Mouse (Mus musculus) hindbrain, embryonic 11.5 days (tissue): ENCODE measurements around the gene Ddx31. TPM values are rescaled to one million over a fixed set of nuclear protein-coding genes. Genes with fewer than 3 reads are reported as not detected.

Source experiments
- ATAC-seq: fragments of 200-750 bp; cut with Nextera tagmentation; 2 replicates; pipeline ENCODE4 v1.8.0; 2017; ENCODE audit warnings: mild to moderate bottlenecking, moderate TSS enrichment, moderate library complexity; ENCODE audit not compliant: low FRiP score
- DNase-seq: peaks from one replicate; pipeline ENCODE4 v3.0.0-alpha.2; 2015; ENCODE audit warnings: low spot score
- H3K27ac ChIP-seq: fragments of 300-500 bp; sonication (generic); 2 replicates; pipeline ENCODE4 v1.5.1; 2014; ENCODE audit warnings: mild to moderate bottlenecking, low read depth, low read length
- H3K27me3 ChIP-seq: fragments of 300-500 bp; sonication (generic); 2 replicates; pipeline ENCODE4 v1.6.1; 2014; ENCODE audit warnings: mild to moderate bottlenecking, low read length, moderate library complexity, mixed read lengths; ENCODE audit not compliant: control insufficient read depth, insufficient read depth
- H3K36me3 ChIP-seq: fragments of 300-500 bp; sonication (generic); 2 replicates; pipeline ENCODE4 v1.6.1; 2014; ENCODE audit warnings: mild to moderate bottlenecking, low read length, moderate library complexity, mixed read lengths; ENCODE audit not compliant: control insufficient read depth, insufficient read depth
- H3K4me1 ChIP-seq: fragments of 300-500 bp; sonication (generic); replicated peaks from 2 replicates; pipeline ENCODE4 v1.6.1; 2014; ENCODE audit warnings: low read length, mixed read lengths; ENCODE audit not compliant: control insufficient read depth, insufficient read depth
- H3K4me2 ChIP-seq: fragments of 300-500 bp; sonication (generic); replicated peaks from 2 replicates; pipeline ENCODE4 v1.6.1; 2014; ENCODE audit warnings: mild to moderate bottlenecking, low read depth, low read length
- H3K4me3 ChIP-seq: fragments of 300-500 bp; sonication (generic); 2 replicates; pipeline ENCODE4 v1.5.1; 2014; ENCODE audit warnings: low read depth, low read length
- H3K9ac ChIP-seq: fragments of 300-500 bp; sonication (generic); 2 replicates; pipeline ENCODE4 v1.6.1; 2014; ENCODE audit warnings: low read depth, low read length
- H3K9me3 ChIP-seq: fragments of 300-500 bp; sonication (generic); 2 replicates; pipeline ENCODE4 v1.6.1; 2016; ENCODE audit warnings: low read length; ENCODE audit not compliant: control insufficient read depth
- WGBS: fragments of 180-500 bp; shearing (Covaris S2); extraction: QIAGEN DNeasy Blood & Tissue Kit; methylation state at CpG from one replicate; pipeline ENCODE4 v1.1.7; 2014; 5-methylcytosine and 5-hydroxymethylcytosine counted together
- polyA plus RNA-seq: library from polyadenylated mRNA; unstranded; fragments of >200 nt; fragmentation: Nextera tagmentation; extraction: Ambion mirVana; gene quantifications from 2 replicates; pipeline ENCODE4 v1.2.1, GENCODE M21; 2014

Ddx31 gene
- polyA plus RNA-seq, 1 experiment from 2014 or later: 18.5 TPM

DNA sequence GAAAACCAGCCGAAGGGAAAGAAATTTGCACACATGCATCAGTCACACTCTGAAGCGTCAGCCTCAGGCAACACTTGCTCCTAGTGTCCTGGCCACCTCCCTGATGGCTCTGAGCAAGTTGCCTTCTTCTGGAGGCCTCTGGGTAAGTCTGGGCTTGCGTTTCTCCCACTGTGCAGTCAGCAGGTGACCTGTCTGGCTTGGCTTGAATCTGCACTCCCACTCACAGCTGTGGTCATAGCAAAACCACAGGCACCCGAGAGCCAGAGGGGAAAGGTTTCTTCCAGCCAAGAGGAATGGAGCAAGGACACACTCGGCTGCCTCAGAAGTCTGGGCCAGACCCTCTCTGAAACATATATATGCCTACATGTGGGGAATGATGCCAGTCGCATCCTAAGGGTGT is 31.4 kb upstream of the Ddx31 start:
- 83% methylated on average over 6 of the region's 6 CpGs for WGBS
- Histone ChIP-seq H3K9ac (no peak overlapping the region), H3K4me2 (no peak overlapping the region), H3K36me3 (no peaks in the 10 kb centered on the region), H3K27me3 (no peaks in the 10 kb centered on the region), H3K9me3 (no peaks in the 10 kb centered on the region), H3K4me1 (no peaks in the 10 kb centered on the region), H3K4me3 (no peak overlapping the region), H3K27ac (no peak overlapping the region)
- no peak for DNase-seq
- ATAC-seq: no peak

- Histone ChIP-seq H3K27ac (no peak overlapping the region), H3K36me3 (no peaks in the 10 kb centered on the region), H3K4me2 (no peak overlapping the region), H3K4me1 (no peaks in the 10 kb centered on the region), H3K4me3 (no peak overlapping the region), H3K27me3 (no peaks in the 10 kb centered on the region), H3K9ac (no peak overlapping the region), H3K9me3 (no peaks in the 10 kb centered on the region)
- ATAC-seq (no peak), DNase-seq (no peak)
- 42% methylated on average over 5 of the region's 5 CpGs for WGBS
These were observed 29.8 kb upstream of the Ddx31 start for GRCm38 (mm10) chr2:28810260-28811013.

- no peak overlapping the region for H3K4me2 ChIP-seq
- H3K4me1 ChIP-seq: no peaks in the 10 kb centered on the region
- no peak for DNase-seq
- no peak overlapping the region for H3K4me3 ChIP-seq
- no peaks in the 10 kb centered on the region for H3K9me3 ChIP-seq
- no peak overlapping the region for H3K9ac ChIP-seq
- H3K27ac ChIP-seq: no peak overlapping the region
- WGBS: 84% methylated on average over 4 of the region's 4 CpGs
- H3K27me3 ChIP-seq: no peaks in the 10 kb centered on the region
- no peaks in the 10 kb centered on the region for H3K36me3 ChIP-seq
- no peak for ATAC-seq
These were observed 21.3 kb upstream of the Ddx31 start for GRCm38 (mm10) chr2:28818866-28819265.

DNA sequence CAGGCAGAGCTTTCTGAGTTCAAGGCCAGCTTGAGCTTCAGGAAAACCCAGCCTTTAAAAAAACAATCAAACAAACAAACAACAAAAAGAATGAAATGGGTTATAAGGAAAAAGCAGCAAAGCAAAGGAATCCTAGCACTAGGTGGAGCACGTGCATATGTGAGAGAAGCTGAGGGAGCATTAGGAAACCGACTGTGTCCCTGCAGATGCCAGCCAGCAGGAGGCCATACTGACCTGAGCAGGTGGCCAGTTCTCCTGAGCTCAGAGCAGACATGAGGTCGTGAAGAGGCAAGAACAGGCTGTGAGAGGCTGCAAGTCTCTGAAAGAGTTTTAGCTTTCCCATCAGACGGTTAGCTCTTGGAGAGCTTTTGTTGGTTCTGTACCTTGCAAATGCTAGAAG is 10.9 kb upstream of the Ddx31 start:
- no peak for DNase-seq

GRCm38 (mm10) chr2:28836181-28836940 is 3.8 kb upstream of the Ddx31 start:
- WGBS: 87% methylated on average over 3 of the region's 3 CpGs
- Histone ChIP-seq H3K4me1 (peaks cover 2% of the 10 kb centered on the region), H3K4me2 (no peak overlapping the region), H3K4me3 (no peak overlapping the region), H3K36me3 (peaks cover 14% of the 10 kb centered on the region), H3K27ac (no peak overlapping the region), H3K9me3 (no peaks in the 10 kb centered on the region), H3K9ac (no peak overlapping the region), H3K27me3 (no peaks in the 10 kb centered on the region)
- DNase-seq (no peak), ATAC-seq (no peak)

More for the DNA sequence above, 10.9 kb upstream of the Ddx31 start:
- H3K9ac ChIP-seq: no peak overlapping the region
- no peaks in the 10 kb centered on the region for H3K9me3 ChIP-seq
- no peak overlapping the region for H3K4me2 ChIP-seq
- no peaks in the 10 kb centered on the region for H3K4me1 ChIP-seq
- WGBS: 54% methylated on average over 4 of the region's 4 CpGs
- no peaks in the 10 kb centered on the region for H3K27me3 ChIP-seq
- H3K4me3 ChIP-seq: no peak overlapping the region
- ATAC-seq: no peak
- no peak overlapping the region for H3K27ac ChIP-seq
- H3K36me3 ChIP-seq: peaks cover 20% of the 10 kb centered on the region

- Histone ChIP-seq H3K36me3 (0 out of 2 replicates have a peak, but pooled peaks cover 2% of the 10 kb centered on the region), H3K4me1 (peaks cover 3% of the 10 kb centered on the region), H3K9ac (peak overlapping the region; percentile 95), H3K4me2 (peak overlapping the region; percentile 83), H3K9me3 (no peaks in the 10 kb centered on the region), H3K27me3 (no peaks in the 10 kb centered on the region), H3K4me3 (peak overlapping the region; percentile 98), H3K27ac (peak overlapping the region; percentile 82)
- peak; percentile 40 for DNase-seq
- WGBS: under 1% methylated on average over 45 of the region's 53 CpGs
- ATAC-seq: peak; percentile 77
These were observed 545 bp upstream of the Ddx31 start for GRCm38 (mm10) chr2:28839501-28840221.

DNA sequence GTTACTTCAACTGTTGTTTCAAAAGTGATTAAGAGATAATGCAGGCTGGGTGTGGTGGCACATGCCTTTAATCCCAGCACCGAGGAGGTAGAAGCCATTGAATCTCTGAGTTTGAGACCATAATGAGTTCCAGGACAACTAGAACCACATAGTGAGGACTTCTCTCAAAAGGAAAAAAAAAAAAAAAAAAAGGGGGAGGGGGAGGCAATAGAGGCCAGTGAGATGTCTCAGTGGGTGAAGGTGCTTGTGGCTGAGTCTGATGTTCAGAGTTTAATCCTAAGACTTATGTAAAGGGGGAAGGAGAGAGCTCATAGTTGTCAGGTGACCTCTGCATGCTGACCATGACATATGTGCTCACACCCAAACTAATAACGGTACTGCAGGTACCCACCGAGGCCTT is 1.8 kb downstream of the Ddx31 start:
- 89% methylated on average over 3 of the region's 3 CpGs for WGBS
- no peaks in the 10 kb centered on the region for H3K9me3 ChIP-seq
- H3K9ac ChIP-seq: no peak overlapping the region
- ATAC-seq: no peak
- H3K36me3 ChIP-seq: no peaks in the 10 kb centered on the region
- no peak overlapping the region for H3K4me3 ChIP-seq
- H3K27me3 ChIP-seq: no peaks in the 10 kb centered on the region
- H3K4me1 ChIP-seq: peaks cover 3% of the 10 kb centered on the region
- DNase-seq: no peak
- H3K27ac ChIP-seq: no peak overlapping the region
- H3K4me2 ChIP-seq: no peak overlapping the region

DNA sequence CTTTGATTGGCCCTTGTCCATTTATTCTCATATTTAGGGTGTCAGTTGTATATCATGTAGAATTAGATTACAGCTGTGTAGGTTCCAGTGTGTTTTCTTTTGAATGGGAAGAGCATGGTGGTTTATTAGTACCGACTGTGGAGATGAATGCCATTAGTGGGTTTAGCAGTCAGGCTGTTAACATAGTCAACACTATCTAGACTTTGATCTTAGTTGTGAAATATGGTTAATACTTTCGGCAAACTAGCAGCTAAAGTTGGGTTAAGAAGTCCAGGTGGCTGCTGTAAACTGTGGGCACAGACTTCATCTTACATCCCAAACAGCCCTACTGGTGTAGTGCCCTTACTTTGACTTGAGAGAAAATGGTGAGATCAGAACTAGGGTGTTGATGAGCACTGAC is 8.7 kb downstream of the Ddx31 start:
- 92% methylated on average over 2 of the region's 2 CpGs for WGBS
- H3K36me3 ChIP-seq: 0 out of 2 replicates have a peak, but pooled peaks cover 5% of the 10 kb centered on the region

More for the DNA sequence above, 8.7 kb downstream of the Ddx31 start:
- DNase-seq (no peak), ATAC-seq (no peak)
- Histone ChIP-seq H3K27ac (no peak overlapping the region), H3K27me3 (no peaks in the 10 kb centered on the region), H3K9ac (no peak overlapping the region), H3K4me3 (no peak overlapping the region), H3K9me3 (no peaks in the 10 kb centered on the region), H3K4me1 (no peaks in the 10 kb centered on the region), H3K4me2 (no peak overlapping the region)
